ENCODE assay signal across 19 mouse cellular contexts in genomic region chr13:114017928-114018327, GRCm38 (mm10).
DNase-seq lines count a peak whose midpoint lies in the region; ATAC-seq lines count a peak whose summit lies in the region.
"Had no signal": no experiment of that assay in that cellular context is flagged by ENCODE, and none has a peak within 500 bp of the region (broad histone marks: within the 10 kb centered on the region; RNA-seq: fewer than 3 reads in every experiment).

No protein-coding gene starts in this region.

- no peaks in the 10 kb centered on the region for H3K36me3 ChIP-seq in heart, embryonic 12.5 days
- no peaks in the 10 kb centered on the region for H3K36me3 ChIP-seq in stomach, embryonic 14.5 days (ENCODE audit: control insufficient read depth, insufficient read depth, low read length)
- H3K36me3 ChIP-seq: limb, embryonic 15.5 days; liver, embryonic 15.5 days; midbrain, embryonic 10.5 days had no signal

- peak; percentile 44 for ATAC-seq in frontal cortex, adult (ENCODE audit: low TSS enrichment)
- ATAC-seq in heart, embryonic 12.5 days (ENCODE audit: insufficient number of reproducible peaks, low FRiP score) = no peak
- ATAC-seq in stomach, embryonic 14.5 days (ENCODE audit: insufficient number of reproducible peaks, insufficient read depth, low FRiP score, low read depth) = peak; percentile 53; the same call in 1 of the 2 replicates
- ATAC-seq: CD4-positive, CD25-positive, alpha-beta regulatory T cell, adult 4 months; Patski had no signal

- H3K9ac ChIP-seq in heart, embryonic 12.5 days = no peak overlapping the region
- H3K9ac ChIP-seq in stomach, embryonic 14.5 days (replicated peaks; ENCODE audit: low read depth, low read length) = no peak overlapping the region
- H3K9ac ChIP-seq: limb, embryonic 15.5 days; liver, embryonic 15.5 days had no signal

- WGBS in heart, embryonic 12.5 days = 38% methylated on average over 8 of the region's 8 CpGs
- WGBS in stomach, embryonic 14.5 days = 56% methylated on average over 8 of the region's 8 CpGs

- peak overlapping the region; percentile 20 for H3K4me3 ChIP-seq in heart, embryonic 12.5 days
- H3K4me3 ChIP-seq in stomach, embryonic 14.5 days (ENCODE audit: low read depth, low read length) = no peak overlapping the region
- H3K4me3 ChIP-seq: limb, embryonic 15.5 days; liver, embryonic 15.5 days; midbrain, embryonic 10.5 days had no signal

- no peaks in the 10 kb centered on the region for H3K27me3 ChIP-seq in heart, embryonic 12.5 days (replicated peaks)
- no peaks in the 10 kb centered on the region for H3K27me3 ChIP-seq in stomach, embryonic 14.5 days (ENCODE audit: control insufficient read depth, insufficient read depth, low read length)
- H3K27me3 ChIP-seq: limb, embryonic 15.5 days; liver, embryonic 15.5 days; Patski had no signal

- H3K27ac ChIP-seq in heart, embryonic 12.5 days (ENCODE audit: poor library complexity, severe bottlenecking) = peak overlapping the region; percentile 60; the same call in 1 of the 2 replicates
- no peak overlapping the region for H3K27ac ChIP-seq in stomach, embryonic 14.5 days (ENCODE audit: low read length)
- H3K27ac ChIP-seq: limb, embryonic 15.5 days; liver, embryonic 15.5 days; macrophage; midbrain, embryonic 10.5 days had no signal

- peaks cover 7% of the 10 kb centered on the region for H3K4me1 ChIP-seq in heart, embryonic 12.5 days (replicated peaks)
- H3K4me1 ChIP-seq in stomach, embryonic 14.5 days (ENCODE audit: control insufficient read depth, insufficient read depth, low read length) = no peaks in the 10 kb centered on the region
- H3K4me1 ChIP-seq: limb, embryonic 15.5 days; liver, embryonic 15.5 days; midbrain, embryonic 10.5 days had no signal

- DNase-seq in frontal cortex, postnatal 25 days (ENCODE audit: low spot score in 2 of 2) = no peak
- DNase-seq in brain, adult 2 months (ENCODE audit: low read depth, low spot score) = peak; percentile 16
- DNase-seq in gastrocnemius, postnatal 25 days = no peak
- DNase-seq in cerebellum, postnatal 4 days (ENCODE audit: low spot score in 2 of 2) = no peak
- DNase-seq: adrenal gland, adult 8-10 months; cerebellum, postnatal 14 days; gastrocnemius, postnatal 10 days; kidney, adult 8-10 months; kidney, postnatal 14 days; thymus, adult 2 months had no signal

- H3K4me2 ChIP-seq in heart, embryonic 12.5 days = peak overlapping the region; percentile 56
- H3K4me2 ChIP-seq in stomach, embryonic 14.5 days (replicated peaks; ENCODE audit: low read depth, low read length) = no peak overlapping the region
- H3K4me2 ChIP-seq: limb, embryonic 15.5 days; liver, embryonic 15.5 days had no signal

- no peaks in the 10 kb centered on the region for H3K9me3 ChIP-seq in heart, embryonic 12.5 days (replicated peaks)
- no peaks in the 10 kb centered on the region for H3K9me3 ChIP-seq in stomach, embryonic 14.5 days (ENCODE audit: control insufficient read depth, low read depth, low read length)
- H3K9me3 ChIP-seq: limb, embryonic 15.5 days; liver, embryonic 15.5 days; midbrain, embryonic 10.5 days had no signal
